Mouse (Mus musculus): ENCODE measurements around the gene Ptprh. TPM values are rescaled to one million over a fixed set of nuclear protein-coding genes. Genes with fewer than 3 reads are reported as not detected.

Ptprh gene
- polyA plus RNA-seq, 1 experiment from 2014 or later = not detected

- 0% methylated on average over 1 of the region's 1 CpGs for WGBS (ENCODE audit: insufficient replicate concordance)
- ATAC-seq (ENCODE audit: low read depth) = peak; percentile 93
- Histone ChIP-seq H3K9ac (peak overlapping the region; percentile 90), H3K4me2 (peak overlapping the region; percentile 89), H3K9me3 (replicated peaks) (no peaks in the 10 kb centered on the region), H3K4me3 (replicated peaks) (peak overlapping the region; percentile 69), H3K27me3 (no peaks in the 10 kb centered on the region), H3K36me3 (peaks cover 68% of the 10 kb centered on the region), H3K4me1 (replicated peaks) (peaks cover 68% of the 10 kb centered on the region), H3K27ac (peak overlapping the region; percentile 98)
- peak; percentile 85 for DNase-seq
Observed at GRCm38 (mm10) chr7:4630198-4630597, 26.4 kb upstream of the Ptprh start.

- Histone ChIP-seq H3K27ac (peak overlapping the region; percentile 98), H3K36me3 (peaks cover 63% of the 10 kb centered on the region), H3K9ac (peak overlapping the region; percentile 90), H3K9me3 (replicated peaks) (no peaks in the 10 kb centered on the region), H3K4me3 (replicated peaks) (peak overlapping the region; percentile 69), H3K4me2 (peak overlapping the region; percentile 89), H3K27me3 (no peaks in the 10 kb centered on the region), H3K4me1 (replicated peaks) (peaks cover 72% of the 10 kb centered on the region)
- WGBS (ENCODE audit: insufficient replicate concordance) = 14% methylated on average over 5 of the region's 5 CpGs
- ATAC-seq (ENCODE audit: low read depth) (peak; percentile 34), DNase-seq (peak; percentile 38)
Observed at GRCm38 (mm10) chr7:4629586-4629985, 25.7 kb upstream of the Ptprh start.

DNA sequence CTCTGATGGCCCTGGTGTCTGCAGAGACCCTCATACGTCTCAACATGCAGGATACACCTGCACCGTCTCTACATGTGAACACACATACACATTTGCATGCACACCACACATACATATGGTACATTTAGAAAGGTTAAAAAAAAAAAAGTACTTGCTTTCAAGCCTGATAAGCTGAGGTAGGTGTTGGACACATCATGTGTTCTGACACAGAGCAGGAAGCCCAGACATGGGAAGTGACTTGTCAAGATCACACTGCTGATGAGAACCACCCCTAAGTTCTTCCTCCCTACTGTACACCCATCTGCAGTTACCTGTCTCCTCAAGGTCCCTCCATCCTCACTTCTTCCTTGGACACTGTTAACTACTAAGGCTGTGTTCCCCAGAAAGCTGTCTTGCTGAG, 22.1 kb upstream of the Ptprh start:
- H3K9me3 ChIP-seq (replicated peaks) = no peaks in the 10 kb centered on the region
- H3K27me3 ChIP-seq = no peaks in the 10 kb centered on the region
- H3K9ac ChIP-seq = no peak overlapping the region
- peaks cover 62% of the 10 kb centered on the region for H3K4me1 ChIP-seq (replicated peaks)
- H3K36me3 ChIP-seq = peaks cover 28% of the 10 kb centered on the region
- H3K4me2 ChIP-seq = no peak overlapping the region
- WGBS (ENCODE audit: insufficient replicate concordance) = 78% methylated on average over 2 of the region's 2 CpGs
- no peak overlapping the region for H3K4me3 ChIP-seq (replicated peaks)
- DNase-seq = no peak
- ATAC-seq (ENCODE audit: low read depth) = no peak
- H3K27ac ChIP-seq = peak overlapping the region; percentile 98; the same call in 1 of the 2 replicates

- H3K36me3 ChIP-seq = peaks cover 22% of the 10 kb centered on the region
- H3K9me3 ChIP-seq (replicated peaks) = no peaks in the 10 kb centered on the region
- 29% methylated on average over 1 of the region's 1 CpGs for WGBS (ENCODE audit: insufficient replicate concordance)
- peaks cover 56% of the 10 kb centered on the region for H3K4me1 ChIP-seq (replicated peaks)
- no peak overlapping the region for H3K9ac ChIP-seq
- H3K4me2 ChIP-seq = no peak overlapping the region
- no peak overlapping the region for H3K4me3 ChIP-seq (replicated peaks)
- DNase-seq (no peak), ATAC-seq (ENCODE audit: low read depth) (no peak)
- peak overlapping the region; percentile 44; the same call in 1 of the 2 replicates for H3K27ac ChIP-seq
- H3K27me3 ChIP-seq = no peaks in the 10 kb centered on the region
Observed at GRCm38 (mm10) chr7:4624343-4624742, 20.5 kb upstream of the Ptprh start.

DNA sequence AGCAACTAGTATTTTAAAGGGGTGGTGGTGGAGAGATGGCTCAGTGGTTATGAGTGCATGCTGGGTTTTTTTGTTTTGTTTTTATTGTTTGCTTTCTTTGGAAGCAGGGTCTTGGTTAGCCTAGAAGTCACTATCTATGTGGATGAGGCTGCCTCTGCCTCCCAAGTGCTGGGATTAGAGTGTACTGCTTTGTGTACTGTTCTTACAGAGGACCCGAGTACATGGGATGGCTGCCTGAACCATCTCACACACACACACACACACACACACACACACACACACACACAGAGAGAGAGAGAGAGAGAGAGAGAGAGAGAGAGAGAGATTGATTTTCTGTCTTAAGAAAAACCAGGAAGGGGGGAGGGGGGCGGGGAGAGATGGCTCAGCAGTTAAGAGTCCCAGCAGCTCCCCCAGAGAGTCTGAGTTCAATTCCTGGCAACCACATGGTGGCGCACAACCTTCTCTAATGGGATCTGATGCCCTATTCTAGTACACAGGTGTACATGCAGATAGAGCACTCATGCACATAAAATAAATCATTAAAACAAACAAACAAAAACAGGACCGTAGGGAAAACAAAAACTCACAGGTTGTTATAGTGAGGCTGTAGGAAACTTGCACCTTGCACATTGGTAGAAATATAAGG, 19.8 kb upstream of the Ptprh start:
- H3K27ac ChIP-seq = peak overlapping the region; percentile 44; the same call in 1 of the 2 replicates
- peak; percentile 58 for DNase-seq
- peak; percentile 66 for ATAC-seq (ENCODE audit: low read depth)
- WGBS (ENCODE audit: insufficient replicate concordance) = 25% methylated on average over 4 of the region's 4 CpGs
- no peaks in the 10 kb centered on the region for H3K27me3 ChIP-seq
- no peak overlapping the region for H3K4me2 ChIP-seq
- peaks cover 52% of the 10 kb centered on the region for H3K4me1 ChIP-seq (replicated peaks)
- H3K9ac ChIP-seq = no peak overlapping the region
- H3K36me3 ChIP-seq = peaks cover 15% of the 10 kb centered on the region
- H3K4me3 ChIP-seq (replicated peaks) = no peak overlapping the region
- no peaks in the 10 kb centered on the region for H3K9me3 ChIP-seq (replicated peaks)

- Histone ChIP-seq H3K4me1 (replicated peaks) (peaks cover 29% of the 10 kb centered on the region), H3K27ac (no peak overlapping the region), H3K4me2 (no peak overlapping the region), H3K36me3 (no peaks in the 10 kb centered on the region), H3K9ac (no peak overlapping the region), H3K9me3 (replicated peaks) (no peaks in the 10 kb centered on the region), H3K4me3 (replicated peaks) (no peak overlapping the region), H3K27me3 (no peaks in the 10 kb centered on the region)
- peak; percentile 47 for DNase-seq
- 0 out of 2 replicates have a peak, but pooled peaks have one; percentile 29 for ATAC-seq (ENCODE audit: low read depth)
- 7% methylated on average over 1 of the region's 1 CpGs for WGBS (ENCODE audit: insufficient replicate concordance)
Observed at GRCm38 (mm10) chr7:4619979-4620378, 16.1 kb upstream of the Ptprh start.

- ATAC-seq (ENCODE audit: low read depth) (peak; percentile 93), DNase-seq (no peak)
- peak overlapping the region; percentile 10; the same call in 1 of the 2 replicates for H3K9ac ChIP-seq
- H3K36me3 ChIP-seq = no peaks in the 10 kb centered on the region
- H3K4me1 ChIP-seq (replicated peaks) = peaks cover 26% of the 10 kb centered on the region
- H3K4me2 ChIP-seq = peak overlapping the region; percentile 46
- WGBS (ENCODE audit: insufficient replicate concordance) = 27% methylated on average over 14 of the region's 14 CpGs
- no peaks in the 10 kb centered on the region for H3K27me3 ChIP-seq
- no peaks in the 10 kb centered on the region for H3K9me3 ChIP-seq (replicated peaks)
- H3K27ac ChIP-seq = peak overlapping the region; percentile 71
- H3K4me3 ChIP-seq (replicated peaks) = 0 out of 2 replicates have a peak overlapping the region, but pooled peaks have one; percentile 10
Observed at GRCm38 (mm10) chr7:4613740-4614403, 10.0 kb upstream of the Ptprh start.

DNA sequence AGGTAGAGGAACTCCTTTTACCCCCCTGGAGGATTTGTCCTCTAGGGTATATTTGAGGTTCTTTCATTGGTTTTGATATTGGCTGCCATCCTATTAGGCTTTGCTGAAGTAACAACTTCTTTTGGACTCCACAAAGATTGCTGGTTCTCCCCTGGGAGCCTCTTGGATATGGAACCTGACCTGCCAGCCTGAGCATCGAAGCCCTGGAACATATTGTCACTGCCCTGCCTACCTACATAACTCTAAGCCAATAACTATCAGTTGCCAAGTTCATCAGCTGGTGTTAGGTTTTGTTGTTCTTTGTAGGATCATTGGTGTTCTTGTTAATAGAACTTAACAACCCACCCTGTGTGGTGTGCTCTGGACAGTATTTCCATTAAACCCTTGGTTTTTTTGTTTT, 9.1 kb upstream of the Ptprh start:
- Histone ChIP-seq H3K36me3 (no peaks in the 10 kb centered on the region), H3K4me2 (no peak overlapping the region), H3K9ac (no peak overlapping the region), H3K4me3 (replicated peaks) (no peak overlapping the region), H3K9me3 (replicated peaks) (no peaks in the 10 kb centered on the region), H3K4me1 (replicated peaks) (peaks cover 25% of the 10 kb centered on the region), H3K27me3 (no peaks in the 10 kb centered on the region), H3K27ac (peak overlapping the region; percentile 21)
- no peak for DNase-seq
- ATAC-seq (ENCODE audit: low read depth) = no peak
- WGBS (ENCODE audit: insufficient replicate concordance) = 71% methylated on average over 1 of the region's 1 CpGs

DNA sequence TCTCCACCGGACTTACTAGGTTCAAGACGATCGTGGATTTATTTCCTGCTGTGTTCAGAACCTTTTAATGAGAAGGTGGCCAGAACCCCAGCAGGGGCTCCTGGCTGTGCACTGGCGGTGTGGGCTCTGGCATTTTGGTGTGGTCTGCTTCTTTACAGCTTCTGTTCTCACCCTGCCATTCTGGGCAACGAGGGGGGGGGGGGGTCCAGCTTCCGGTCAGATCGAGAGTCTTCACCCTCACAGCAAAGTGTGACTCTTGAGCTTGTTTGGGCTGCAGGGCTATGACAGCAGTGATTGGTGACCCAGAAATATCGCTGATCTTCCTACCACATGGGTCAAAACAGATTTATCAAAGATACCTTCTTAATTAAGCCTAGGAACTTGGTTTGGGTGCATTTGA, 8.5 kb upstream of the Ptprh start:
- DNase-seq = no peak
- Histone ChIP-seq H3K9me3 (replicated peaks) (no peaks in the 10 kb centered on the region), H3K4me3 (replicated peaks) (no peak overlapping the region), H3K27ac (no peak overlapping the region), H3K9ac (no peak overlapping the region), H3K36me3 (no peaks in the 10 kb centered on the region), H3K4me1 (replicated peaks) (peaks cover 26% of the 10 kb centered on the region), H3K27me3 (no peaks in the 10 kb centered on the region), H3K4me2 (no peak overlapping the region)
- no peak for ATAC-seq (ENCODE audit: low read depth)
- WGBS (ENCODE audit: insufficient replicate concordance) = 64% methylated on average over 8 of the region's 8 CpGs

GRCm38 (mm10) chr7:4611921-4612341, 8.1 kb upstream of the Ptprh start:
- H3K4me1 ChIP-seq (replicated peaks) = peaks cover 26% of the 10 kb centered on the region

DNA sequence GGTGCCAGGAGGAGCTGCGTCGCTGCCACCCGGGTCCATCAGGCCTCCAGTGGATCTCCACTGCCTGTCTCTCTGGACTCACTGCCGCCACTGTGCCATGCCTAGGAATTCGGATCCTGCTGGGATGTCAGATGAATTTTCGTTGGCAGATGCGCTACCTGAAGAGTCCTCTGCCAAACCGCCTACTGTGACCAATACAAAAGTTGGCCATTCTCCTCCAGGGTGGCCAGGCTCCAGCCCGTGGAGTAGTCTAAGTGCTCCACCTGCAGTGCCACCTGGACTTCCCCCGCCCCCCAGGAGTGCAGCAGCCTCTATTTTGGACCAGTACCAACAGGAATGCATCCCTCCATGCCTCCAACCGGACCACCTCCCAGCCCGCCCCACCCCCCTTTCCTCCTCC, 7.7 kb upstream of the Ptprh start:
- no peaks in the 10 kb centered on the region for H3K27me3 ChIP-seq
- no peak overlapping the region for H3K27ac ChIP-seq
- H3K36me3 ChIP-seq = no peaks in the 10 kb centered on the region
- WGBS (ENCODE audit: insufficient replicate concordance) = 69% methylated on average over 12 of the region's 12 CpGs
- no peak overlapping the region for H3K4me2 ChIP-seq
- H3K9ac ChIP-seq = no peak overlapping the region
- no peak overlapping the region for H3K4me3 ChIP-seq (replicated peaks)
- peaks cover 26% of the 10 kb centered on the region for H3K4me1 ChIP-seq (replicated peaks)
- no peaks in the 10 kb centered on the region for H3K9me3 ChIP-seq (replicated peaks)
- ATAC-seq (ENCODE audit: low read depth) = no peak
- DNase-seq = no peak

More at GRCm38 (mm10) chr7:4611921-4612341, 8.1 kb upstream of the Ptprh start:
- Histone ChIP-seq H3K9ac (no peak overlapping the region), H3K27ac (no peak overlapping the region), H3K36me3 (no peaks in the 10 kb centered on the region), H3K4me3 (replicated peaks) (no peak overlapping the region), H3K27me3 (no peaks in the 10 kb centered on the region), H3K4me2 (no peak overlapping the region), H3K9me3 (replicated peaks) (no peaks in the 10 kb centered on the region)
- no peak for ATAC-seq (ENCODE audit: low read depth)
- DNase-seq = no peak
- 76% methylated on average over 12 of the region's 12 CpGs for WGBS (ENCODE audit: insufficient replicate concordance)

Data from liver, embryonic 13.5 days (tissue).